Mouse (Mus musculus) limb, embryonic 14.5 days (tissue): Measurements from ENCODE around the gene Rab13. TPM values are rescaled to one million over a fixed set of nuclear protein-coding genes. Genes with fewer than 3 reads are reported as not detected.

Experiments used
- ATAC-seq: fragments of 200-750 bp; cut with Nextera tagmentation; 2 replicates; pipeline ENCODE4 v1.8.0; 2017; ENCODE audit warnings: low read depth, moderate number of reproducible peaks, moderate TSS enrichment; ENCODE audit not compliant: low FRiP score
- DNase-seq: peaks from one replicate; pipeline ENCODE4 v3.0.0-alpha.2; 2015; ENCODE audit warnings: low spot score
- H3K27ac ChIP-seq: fragments of 300-500 bp; sonication (generic); replicated peaks from 2 replicates; pipeline ENCODE4 v1.5.1; 2014; ENCODE audit warnings: low read depth, mild to moderate bottlenecking, low read length, moderate library complexity, mixed read lengths
- H3K27me3 ChIP-seq: fragments of 300-500 bp; sonication (generic); 2 replicates; pipeline ENCODE4 v1.6.1; 2014; ENCODE audit warnings: low read length, mixed read lengths; ENCODE audit not compliant: control insufficient read depth, insufficient read depth
- H3K36me3 ChIP-seq: fragments of 300-500 bp; sonication (generic); 2 replicates; pipeline ENCODE4 v1.6.1; 2014; ENCODE audit warnings: mild to moderate bottlenecking, low read length, moderate library complexity, mixed read lengths; ENCODE audit not compliant: control insufficient read depth, insufficient read depth
- H3K4me1 ChIP-seq: fragments of 300-500 bp; sonication (generic); 2 replicates; pipeline ENCODE4 v1.6.1; 2014; ENCODE audit warnings: antibody characterized with exemption, low read length, mixed read lengths; ENCODE audit not compliant: control insufficient read depth, insufficient read depth
- H3K4me2 ChIP-seq: fragments of 300-500 bp; sonication (generic); replicated peaks from 2 replicates; pipeline ENCODE4 v1.6.1; 2014; ENCODE audit warnings: low read depth, mild to moderate bottlenecking, low read length, moderate library complexity; ENCODE audit not compliant: severe bottlenecking
- H3K4me3 ChIP-seq: fragments of 300-500 bp; sonication (generic); replicated peaks from 2 replicates; pipeline ENCODE4 v1.5.1; 2014; ENCODE audit warnings: low read length
- H3K9ac ChIP-seq: fragments of 300-500 bp; sonication (generic); 2 replicates; pipeline ENCODE4 v1.6.1; 2014; ENCODE audit warnings: mild to moderate bottlenecking, low read depth, low read length, moderate library complexity; ENCODE audit not compliant: severe bottlenecking
- H3K9me3 ChIP-seq: fragments of 300-500 bp; sonication (generic); 2 replicates; pipeline ENCODE4 v1.6.1; 2016; ENCODE audit warnings: low read length; ENCODE audit not compliant: control insufficient read depth
- POLR2A ChIP-seq: fragments of 200-500 bp; IDR thresholded peaks from 2 replicates; pipeline ENCODE4 v1.8.0; 2012; ENCODE audit warnings: inconsistent platforms, mild to moderate bottlenecking, moderate library complexity, borderline replicate concordance; ENCODE audit not compliant: insufficient read depth, insufficient read length; ENCODE audit errors: extremely low read depth
- WGBS: fragments of 180-500 bp; shearing (Covaris S2); extraction: QIAGEN DNeasy Blood & Tissue Kit; methylation state at CpG from one replicate; pipeline ENCODE4 v1.1.7; 2014; 5-methylcytosine and 5-hydroxymethylcytosine counted together
- polyA plus RNA-seq, 2 experiments: library from polyadenylated mRNA; depleted of rRNA in 1 of 2; stranded (reverse) in 1 of 2; unstranded in 1 of 2; fragments of >200 nt; fragmentation: Nextera tagmentation in 1 of 2; extraction: Ambion mirVana in 1 of 2; gene quantifications; 2 replicates each; pipeline versions ENCODE4 v1.2.1 to v1.2.3; 2012 to 2014

Rab13 gene
- polyA plus RNA-seq, 2 experiments: 17.8 to 35.8 TPM

- no peak for DNase-seq
- no peak overlapping the region for H3K9ac ChIP-seq
- TF ChIP-seq POLR2A: no peak
- peaks cover 7% of the 10 kb centered on the region for H3K4me1 ChIP-seq
- H3K4me3 ChIP-seq: no peak overlapping the region
- no peak for ATAC-seq
- H3K27ac ChIP-seq: no peak overlapping the region
- no peaks in the 10 kb centered on the region for H3K27me3 ChIP-seq
- H3K9me3 ChIP-seq: no peaks in the 10 kb centered on the region
- 83% methylated on average over 4 of the region's 4 CpGs for WGBS
- H3K4me2 ChIP-seq: no peak overlapping the region
- H3K36me3 ChIP-seq: peaks cover 67% of the 10 kb centered on the region
Measured at GRCm38 (mm10) chr3:90258521-90258920, 45.0 kb downstream of the Rab13 start.

GRCm38 (mm10) chr3:90263121-90263771, 49.8 kb downstream of the Rab13 start:
- Histone ChIP-seq H3K27ac (no peak overlapping the region), H3K4me3 (no peak overlapping the region), H3K9ac (no peak overlapping the region), H3K36me3 (peaks cover 66% of the 10 kb centered on the region), H3K27me3 (no peaks in the 10 kb centered on the region), H3K4me1 (0 out of 2 replicates have a peak, but pooled peaks cover 6% of the 10 kb centered on the region), H3K4me2 (no peak overlapping the region), H3K9me3 (no peaks in the 10 kb centered on the region)
- ATAC-seq (no peak), DNase-seq (no peak)
- WGBS: 92% methylated on average over 5 of the region's 5 CpGs
- no peak for TF ChIP-seq POLR2A

DNA sequence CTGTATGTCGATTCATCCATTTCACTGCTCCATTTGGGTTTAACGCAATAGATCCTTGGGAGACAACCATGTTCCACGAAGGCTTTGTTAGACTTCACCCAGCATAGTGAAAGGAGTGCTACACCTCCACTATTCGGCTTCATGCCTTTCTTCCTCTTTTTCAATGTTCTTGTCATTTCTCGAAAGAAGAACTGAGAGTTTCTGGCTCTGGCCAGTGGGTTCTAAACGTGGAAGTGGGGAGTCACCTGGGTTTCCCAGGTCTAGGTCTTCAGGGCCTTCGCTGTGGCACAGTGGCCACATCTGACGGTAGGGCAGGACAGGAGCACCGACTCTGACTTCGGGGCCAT, 51.2 kb downstream of the Rab13 start:
- H3K4me3 ChIP-seq: peak overlapping the region; percentile 84
- H3K4me2 ChIP-seq: peak overlapping the region; percentile 68; the same call in 1 of the 2 replicates
- H3K9ac ChIP-seq: peak overlapping the region; percentile 82
- no peaks in the 10 kb centered on the region for H3K27me3 ChIP-seq
- peak overlapping the region; percentile 96; the same call in 1 of the 2 replicates for H3K27ac ChIP-seq
- peaks cover 59% of the 10 kb centered on the region for H3K36me3 ChIP-seq
- no peak for TF ChIP-seq POLR2A
- H3K4me1 ChIP-seq: 0 out of 2 replicates have a peak, but pooled peaks cover 6% of the 10 kb centered on the region
- WGBS: 38% methylated on average over 10 of the region's 10 CpGs
- no peaks in the 10 kb centered on the region for H3K9me3 ChIP-seq
- no peak for DNase-seq
- no peak for ATAC-seq

GRCm38 (mm10) chr3:90265034-90265931, 51.8 kb downstream of the Rab13 start, which contains the start of gene Dennd4b:
Gene Dennd4b, plus strand, starts transcription at chr3:90265185.
- H3K36me3 ChIP-seq: peaks cover 58% of the 10 kb centered on the region

More at GRCm38 (mm10) chr3:90265034-90265931, 51.8 kb downstream of the Rab13 start, which contains the start of gene Dennd4b:
- peak; percentile 49; the same call in 1 of the 2 replicates for TF ChIP-seq POLR2A
- Histone ChIP-seq H3K27ac (peak within 1 kb of the TSS; percentile 96), H3K27me3 (no peaks in the 10 kb centered on the region), H3K9ac (peak within 1 kb of the TSS; percentile 82), H3K4me1 (0 out of 2 replicates have a peak, but pooled peaks cover 6% of the 10 kb centered on the region), H3K9me3 (no peaks in the 10 kb centered on the region), H3K4me2 (peak within 1 kb of the TSS; percentile 68), H3K4me3 (peak within 1 kb of the TSS; percentile 84)
- DNase-seq (peak; percentile 88), ATAC-seq (peak; percentile 89)
- under 1% methylated on average over 60 of the region's 87 CpGs for WGBS
